Mouse (Mus musculus) NIH3T3 (cell line): ENCODE results near the gene Abhd16b.
"Not testable (repeated sequence)": the region's sequence is repeated elsewhere in the genome, so short reads cannot be mapped to it uniquely, and the experiment has no call there.

ENCODE experiments used
- DNase-seq: peaks from one replicate; pipeline ENCODE4 v3.0.0-alpha.2; 2012; ENCODE audit warnings: low read depth

Gene Abhd16b

DNA sequence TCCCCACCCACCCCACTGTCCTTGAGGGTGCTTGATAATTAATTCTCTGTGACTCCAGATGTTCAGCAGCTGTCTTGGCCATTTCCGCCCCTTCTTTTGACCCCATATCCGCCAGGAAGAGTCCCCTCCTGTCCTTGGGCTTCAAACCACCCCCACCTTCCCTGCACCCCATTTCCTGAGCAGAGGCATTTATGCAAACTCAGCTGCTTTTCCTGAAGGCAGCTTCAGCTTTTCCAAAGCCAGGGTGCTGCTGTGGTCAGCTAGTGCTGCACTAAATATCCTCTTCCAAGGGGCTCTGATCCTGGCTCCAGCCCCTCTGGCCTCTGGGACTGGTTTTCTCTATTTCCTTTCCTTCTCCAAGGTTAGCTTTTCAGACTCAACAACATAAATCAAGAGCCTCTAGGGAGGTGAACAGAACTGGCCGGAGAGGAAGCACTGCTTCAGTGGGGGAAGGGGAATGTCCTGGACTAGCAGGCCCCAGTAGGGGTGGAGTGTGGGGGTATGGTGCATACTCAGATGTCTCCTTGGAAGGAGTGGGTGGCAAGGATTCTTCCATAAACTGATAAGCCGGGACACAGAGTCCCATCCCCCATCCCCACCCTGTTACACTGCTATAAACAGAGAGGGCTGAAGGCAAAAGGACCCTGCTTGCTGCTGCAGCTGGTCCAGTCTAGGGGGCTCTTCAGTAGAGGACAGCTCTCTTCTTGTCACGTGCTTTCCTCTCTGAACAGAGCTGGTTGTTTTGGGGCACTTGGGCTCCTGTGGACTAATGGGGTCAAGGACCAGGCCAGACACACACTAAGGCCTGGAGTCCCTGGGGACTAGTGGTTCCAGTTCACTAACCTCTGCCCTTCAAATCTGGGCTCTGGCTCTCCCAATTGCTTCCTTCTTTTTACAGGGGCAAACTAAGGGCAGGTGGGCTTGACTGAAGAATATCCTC is 5.4 kb upstream of the Abhd16b start:
- peak; percentile 28 for DNase-seq

DNA sequence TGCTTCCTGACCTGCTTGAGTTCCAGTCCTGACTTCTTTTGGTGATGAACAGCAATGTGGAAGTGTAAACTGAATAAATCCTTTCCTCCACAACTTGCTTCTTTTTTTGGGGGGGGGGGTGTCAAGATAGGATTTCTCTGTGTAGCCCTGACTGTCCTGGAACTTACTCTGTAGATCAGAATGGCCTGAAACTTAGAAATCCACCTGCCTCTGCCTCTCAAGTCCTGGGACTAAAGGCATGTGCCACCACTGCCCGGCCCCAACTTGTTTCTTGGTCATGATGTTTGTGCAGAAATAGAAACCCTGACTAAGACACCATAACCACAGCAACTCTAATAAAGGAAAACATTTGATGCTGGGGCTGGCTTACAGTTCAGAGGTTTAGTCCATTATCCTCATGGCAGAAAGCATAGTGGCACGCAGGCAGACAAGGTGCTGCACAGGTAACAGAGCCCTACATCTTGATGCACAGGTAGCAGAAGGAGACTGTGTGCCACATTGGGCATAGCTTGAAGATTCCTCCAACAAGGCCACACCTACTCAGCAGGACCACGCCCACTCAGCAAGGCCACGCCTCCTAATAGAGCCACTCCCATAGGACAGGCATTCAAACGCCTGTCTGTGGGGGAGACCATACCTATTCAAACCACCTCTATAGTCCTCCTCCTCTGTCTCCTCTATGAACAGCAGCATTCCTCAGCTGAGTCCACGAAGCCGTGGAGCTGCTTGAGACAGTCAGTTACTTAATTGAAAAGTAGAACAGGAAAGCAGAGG is 1.4 kb upstream of the Abhd16b start:
- DNase-seq = peak; percentile 27

DNA sequence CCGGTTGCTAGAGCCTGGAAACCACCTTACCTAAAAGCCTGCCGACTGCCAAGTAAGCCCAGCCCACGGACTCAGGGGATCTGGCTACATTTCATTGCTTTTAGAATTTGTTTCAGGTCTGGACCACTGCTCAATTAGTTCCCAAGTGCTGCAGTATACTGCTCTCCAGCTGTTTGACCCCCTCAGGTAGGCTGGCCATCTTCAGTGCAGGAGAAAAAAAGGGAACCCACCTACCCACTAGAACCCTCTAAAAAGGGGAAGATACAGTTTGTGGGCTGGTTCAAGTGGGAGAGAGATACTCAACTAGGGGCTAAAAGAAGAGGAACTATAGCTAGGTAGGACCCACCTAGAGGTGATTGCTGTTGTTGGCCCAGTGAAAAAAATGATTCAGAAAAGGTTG is 800 bp upstream of the Abhd16b start:
- no peak for DNase-seq

DNA sequence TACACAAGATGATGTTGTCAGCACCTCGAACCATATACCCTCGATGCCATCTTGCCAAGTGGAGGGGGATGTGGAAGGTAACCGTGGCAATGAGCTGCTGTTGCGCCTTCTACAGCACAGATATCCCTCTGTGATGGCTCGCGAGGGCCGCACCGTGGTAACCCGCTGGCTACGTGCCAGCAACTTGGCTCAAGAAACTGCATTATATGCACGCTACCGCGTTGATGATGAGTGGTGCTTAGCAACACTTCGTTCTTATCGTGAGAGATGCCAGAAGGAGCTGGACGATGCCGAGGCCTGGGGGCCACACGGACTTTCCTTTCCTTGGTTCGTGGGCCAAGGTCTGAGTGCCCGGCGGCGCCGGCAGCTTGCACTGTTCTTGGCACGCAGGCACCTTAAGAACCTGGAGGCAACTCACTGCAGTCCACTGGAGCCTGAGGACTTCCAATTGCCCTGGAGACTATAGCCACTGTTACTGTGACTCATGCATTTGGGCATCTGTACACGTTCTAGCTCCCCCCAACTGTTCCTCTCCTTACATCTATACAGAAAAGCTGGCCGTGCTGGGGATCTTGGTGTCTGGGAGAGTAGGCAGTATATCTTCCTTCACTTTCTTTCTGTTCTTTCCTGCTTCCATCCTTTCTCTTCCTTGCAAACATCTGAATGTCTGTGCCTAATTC is 1.4 kb downstream of the Abhd16b start:
- peak; percentile 55 for DNase-seq

- DNase-seq = not testable (repeated sequence)
Observed at GRCm38 (mm10) chr2:181495845-181496244, 2.8 kb downstream of the Abhd16b start.

DNA sequence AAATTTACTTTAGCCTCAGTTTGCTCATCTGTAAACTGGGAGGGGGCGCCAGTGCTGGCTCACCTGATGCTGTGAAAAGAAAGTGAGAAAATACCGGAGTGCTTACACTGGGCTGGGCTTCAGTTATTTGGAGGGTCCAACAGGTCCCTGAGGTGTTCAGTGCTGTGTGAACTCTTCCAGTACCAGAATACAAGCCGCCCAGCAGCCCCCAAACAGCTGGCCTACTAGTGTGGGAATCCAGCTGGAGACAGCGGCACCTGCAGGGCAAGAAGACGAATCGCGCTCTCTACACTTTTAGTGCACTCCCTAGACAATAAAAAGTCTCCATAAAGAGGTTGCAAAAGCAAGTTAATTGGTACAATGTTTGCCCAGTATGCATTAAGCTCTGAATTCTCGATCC is 3.3 kb downstream of the Abhd16b start:
- peak; percentile 83 for DNase-seq

DNA sequence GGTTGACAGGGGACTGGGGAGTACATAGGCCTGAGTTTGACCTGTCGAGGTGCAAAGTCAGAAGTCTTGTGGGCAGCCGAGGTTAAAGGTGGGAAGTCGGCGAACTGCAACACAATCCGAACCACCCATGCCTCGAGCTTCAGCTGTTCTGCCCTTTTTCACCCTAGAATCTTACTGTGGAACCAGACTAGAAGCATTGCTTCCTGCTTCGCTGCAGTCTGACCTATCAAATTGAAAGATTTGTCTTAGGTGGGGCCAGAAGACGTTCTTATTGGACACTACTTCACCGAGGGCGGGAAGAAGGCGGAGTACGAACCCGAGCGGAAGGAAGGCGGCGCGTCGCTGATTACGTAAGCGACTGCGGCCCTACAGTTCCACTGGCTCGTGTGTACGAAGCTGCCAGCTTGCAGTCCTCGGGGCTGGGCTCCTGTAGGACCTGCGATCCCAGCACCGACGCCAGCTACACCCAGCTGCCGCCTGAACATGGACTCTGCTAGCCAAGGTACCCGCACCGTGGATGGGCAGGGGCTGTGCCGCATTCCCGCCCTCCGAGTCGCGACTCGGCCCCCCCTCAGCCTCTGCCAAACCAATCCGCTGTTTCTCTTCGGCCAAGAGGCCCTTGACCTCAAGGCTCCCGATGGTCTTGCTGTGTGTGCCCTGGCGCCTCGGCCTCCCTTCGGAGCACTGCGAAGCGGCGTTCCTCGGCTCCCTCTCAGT is 4.0 kb downstream of the Abhd16b start, which contains the start of gene Tpd52l2:
Tpd52l2 (plus strand) TSS at position 312 of the 717 bp plus-strand sequence.
- peak; percentile 99 for DNase-seq

DNA sequence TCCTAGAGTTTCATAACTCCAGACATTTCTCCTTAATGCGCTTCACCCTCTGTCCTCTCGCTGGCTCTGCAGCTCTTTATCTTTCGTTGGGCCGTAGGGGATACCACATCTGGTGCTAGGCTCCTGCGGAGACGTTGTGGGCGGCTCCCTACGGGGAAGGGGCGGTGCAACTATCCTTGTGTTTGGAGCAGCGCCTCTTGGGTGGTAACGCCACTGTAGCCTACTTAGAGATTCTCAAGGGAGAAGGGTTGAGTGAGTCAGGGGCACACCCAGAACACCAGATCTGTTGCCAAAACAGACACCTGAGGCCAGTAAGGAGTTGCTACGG is 4.5 kb downstream of the Abhd16b start:
- peak; percentile 89 for DNase-seq

DNA sequence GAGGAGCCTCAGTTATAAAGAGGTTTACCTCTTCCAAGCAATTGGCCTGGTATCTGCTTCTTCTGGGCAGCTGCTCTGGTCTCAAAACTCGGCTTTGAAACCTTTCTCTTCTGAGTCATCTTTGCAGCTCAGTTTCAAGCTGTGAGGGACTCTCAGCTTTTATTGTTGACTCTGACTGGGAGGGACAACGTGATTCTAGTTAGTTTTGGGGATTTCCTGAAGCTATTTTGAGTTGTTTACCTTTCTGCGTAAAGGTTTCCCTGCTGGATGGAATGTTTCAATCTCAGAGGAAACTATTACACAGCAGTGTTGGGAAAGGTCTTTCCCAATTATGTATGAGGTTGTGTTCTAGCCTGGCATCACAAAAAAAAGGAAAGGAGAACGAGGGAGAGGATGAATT is 5.6 kb downstream of the Abhd16b start:
- DNase-seq = peak; percentile 24

GRCm38 (mm10) chr2:181509191-181509590 is 16.2 kb downstream of the Abhd16b start:
- no peak for DNase-seq

- DNase-seq = no peak
Observed at GRCm38 (mm10) chr2:181511231-181511630, 18.2 kb downstream of the Abhd16b start.

DNA sequence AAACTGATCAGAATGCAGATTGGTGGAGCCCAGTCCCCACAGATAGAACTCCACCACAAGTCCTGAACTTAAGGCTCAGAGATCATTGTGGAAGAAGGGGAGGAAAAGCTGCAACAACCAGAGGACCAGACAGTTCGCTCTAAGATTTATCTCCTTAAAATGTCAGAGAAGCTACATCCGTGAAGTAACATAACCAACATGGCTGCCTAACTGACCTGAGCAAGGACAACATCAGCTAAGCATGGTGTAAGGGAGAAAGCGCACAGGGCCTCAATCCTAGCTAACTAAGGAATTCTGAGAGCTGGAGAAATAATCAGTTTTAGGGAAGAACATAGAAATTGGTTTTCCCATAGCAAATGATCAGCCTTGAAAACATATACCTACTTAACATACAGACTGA is 26.2 kb downstream of the Abhd16b start:
- DNase-seq = peak; percentile 31

GRCm38 (mm10) chr2:181520118-181520935 is 27.3 kb downstream of the Abhd16b start, which contains the start of gene Dnajc5:
TSS of gene Dnajc5 (plus strand) at chr2:181520485.
- peak; percentile 97 for DNase-seq

GRCm38 (mm10) chr2:181520936-181521227 is 27.9 kb downstream of the Abhd16b start:
- no peak for DNase-seq

DNA sequence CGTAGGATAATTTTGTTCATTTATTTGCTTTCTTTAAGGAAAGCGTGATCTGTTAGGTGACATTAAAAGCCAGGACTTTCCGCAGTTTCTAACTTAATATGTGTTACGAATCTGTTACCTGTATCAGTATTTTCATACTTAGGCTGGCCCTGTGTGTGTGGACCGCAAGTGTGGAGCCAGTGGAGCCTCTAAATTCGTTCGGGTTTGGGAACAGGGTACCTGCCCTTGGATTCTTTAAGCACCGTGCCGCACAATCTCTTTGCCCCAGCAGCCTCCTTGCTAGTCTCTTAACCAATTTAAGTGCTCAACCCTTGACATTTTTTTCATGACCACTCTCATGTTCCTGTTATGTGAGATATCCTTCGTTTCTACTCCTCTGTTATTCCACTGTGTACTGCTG is 28.5 kb downstream of the Abhd16b start:
- no peak for DNase-seq

- peak; percentile 59 for DNase-seq
Observed at GRCm38 (mm10) chr2:181522811-181523210, 29.8 kb downstream of the Abhd16b start.

- DNase-seq = no peak
Observed at GRCm38 (mm10) chr2:181525526-181525925, 32.5 kb downstream of the Abhd16b start.

GRCm38 (mm10) chr2:181529076-181529475 is 36.1 kb downstream of the Abhd16b start:
- DNase-seq = no peak

- DNase-seq = no peak
Observed at GRCm38 (mm10) chr2:181532589-181532988, 39.6 kb downstream of the Abhd16b start.

DNA sequence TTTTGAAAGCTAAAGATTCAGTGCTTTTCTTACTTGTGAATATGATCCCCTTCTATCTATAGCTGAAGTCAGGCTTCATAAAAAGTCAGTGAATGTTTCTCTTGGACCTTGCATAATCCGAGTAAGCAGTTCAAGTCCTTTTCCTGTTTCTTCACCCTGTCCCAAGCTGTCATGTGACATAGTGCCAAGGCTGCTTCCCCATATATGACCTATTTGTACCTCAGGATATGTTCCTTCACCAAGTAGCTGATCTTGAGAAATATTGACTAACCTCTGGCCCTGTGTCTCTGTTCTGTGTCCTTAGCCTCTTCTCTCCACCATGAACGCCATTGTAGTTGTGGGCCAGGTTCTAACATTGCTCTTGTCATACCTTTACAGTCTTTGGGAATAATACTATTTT is 43.4 kb downstream of the Abhd16b start:
- DNase-seq = no peak

GRCm38 (mm10) chr2:181537444-181538047 is 44.5 kb downstream of the Abhd16b start:
- no peak for DNase-seq
